Mouse (Mus musculus) midbrain, postnatal 0 days (tissue): ENCODE measurements around the gene Foxp1. TPM values are rescaled to one million over a fixed set of nuclear protein-coding genes. Genes with fewer than 3 reads are reported as not detected.

Experiments
- ATAC-seq: fragments of 200-750 bp; cut with Nextera tagmentation; 2 replicates; pipeline ENCODE4 v1.8.0; 2017; ENCODE audit warnings: moderate number of reproducible peaks, mild to moderate bottlenecking, moderate TSS enrichment, moderate library complexity; ENCODE audit not compliant: low FRiP score
- DNase-seq: peaks from one replicate; pipeline ENCODE4 v3.0.0-alpha.2; 2015; ENCODE audit warnings: low spot score
- H3K27ac ChIP-seq: fragments of 300-500 bp; sonication (generic); 2 replicates; pipeline ENCODE4 v1.5.1; 2014; ENCODE audit warnings: low read depth, mild to moderate bottlenecking, low read length, mixed read lengths
- H3K27me3 ChIP-seq: fragments of 300-500 bp; sonication (generic); 2 replicates; pipeline ENCODE4 v1.6.1; 2014; ENCODE audit warnings: low read length, control low read depth, mixed read lengths; ENCODE audit not compliant: insufficient read depth
- H3K36me3 ChIP-seq: fragments of 300-500 bp; sonication (generic); 2 replicates; pipeline ENCODE4 v1.6.1; 2014; ENCODE audit warnings: low read length, control low read depth, mixed read lengths; ENCODE audit not compliant: insufficient read depth
- H3K4me1 ChIP-seq: fragments of 300-500 bp; sonication (generic); 2 replicates; pipeline ENCODE4 v1.6.1; 2014; ENCODE audit warnings: mild to moderate bottlenecking, control low read depth, antibody characterized with exemption, low read length, mixed read lengths; ENCODE audit not compliant: insufficient read depth
- H3K4me2 ChIP-seq: fragments of 300-500 bp; sonication (generic); 2 replicates; pipeline ENCODE4 v1.6.1; 2014; ENCODE audit warnings: low read depth, mild to moderate bottlenecking, low read length, mixed read lengths; ENCODE audit not compliant: poor library complexity, severe bottlenecking
- H3K4me3 ChIP-seq: fragments of 300-500 bp; sonication (generic); 2 replicates; pipeline ENCODE4 v1.5.1; 2014; ENCODE audit warnings: low read depth, mild to moderate bottlenecking, low read length, moderate library complexity
- H3K9ac ChIP-seq: fragments of 300-500 bp; sonication (generic); replicated peaks from 2 replicates; pipeline ENCODE4 v1.6.1; 2014; ENCODE audit warnings: mild to moderate bottlenecking, low read length, moderate library complexity, mixed read lengths; ENCODE audit not compliant: poor library complexity, severe bottlenecking
- H3K9me3 ChIP-seq: fragments of 300-500 bp; sonication (generic); 2 replicates; pipeline ENCODE4 v1.6.1; 2016; ENCODE audit warnings: low read length, control low read depth
- CTCF ChIP-seq: IDR thresholded peaks from 2 replicates; pipeline ENCODE4 v1.5.1; 2016; ENCODE audit warnings: antibody characterized with exemption, mild to moderate bottlenecking
- WGBS: fragments of 180-500 bp; shearing (Covaris S2); extraction: QIAGEN DNeasy Blood & Tissue Kit; methylation state at CpG from one replicate; pipeline ENCODE4 v1.1.7; 2014; 5-methylcytosine and 5-hydroxymethylcytosine counted together
- polyA plus RNA-seq: library from polyadenylated mRNA; unstranded; fragments of >200 nt; fragmentation: Nextera tagmentation; extraction: Ambion mirVana; gene quantifications from 2 replicates; pipeline ENCODE4 v1.2.1, GENCODE M21; 2015
- total RNA-seq: library from RNA; depleted of rRNA; stranded (reverse); fragments of >200 nt; gene quantifications from 2 replicates; pipeline ENCODE4 v1.2.3, GENCODE M21; 2014

Gene Foxp1
- total and polyA plus RNA-seq, 2 experiments from 2014 or later: 71.1 to 74.3 TPM

- no peak for TF ChIP-seq CTCF
- Histone ChIP-seq H3K4me1 (no peaks in the 10 kb centered on the region), H3K27me3 (no peaks in the 10 kb centered on the region), H3K36me3 (no peaks in the 10 kb centered on the region), H3K4me3 (no peak overlapping the region), H3K9me3 (no peaks in the 10 kb centered on the region), H3K4me2 (no peak overlapping the region), H3K9ac (no peak overlapping the region), H3K27ac (no peak overlapping the region)
- WGBS: 92% methylated on average over 6 of the region's 6 CpGs
- no peak for ATAC-seq
- no peak for DNase-seq
Observed at GRCm38 (mm10) chr6:99164760-99165159, 357.8 kb downstream of the Foxp1 start.

DNA sequence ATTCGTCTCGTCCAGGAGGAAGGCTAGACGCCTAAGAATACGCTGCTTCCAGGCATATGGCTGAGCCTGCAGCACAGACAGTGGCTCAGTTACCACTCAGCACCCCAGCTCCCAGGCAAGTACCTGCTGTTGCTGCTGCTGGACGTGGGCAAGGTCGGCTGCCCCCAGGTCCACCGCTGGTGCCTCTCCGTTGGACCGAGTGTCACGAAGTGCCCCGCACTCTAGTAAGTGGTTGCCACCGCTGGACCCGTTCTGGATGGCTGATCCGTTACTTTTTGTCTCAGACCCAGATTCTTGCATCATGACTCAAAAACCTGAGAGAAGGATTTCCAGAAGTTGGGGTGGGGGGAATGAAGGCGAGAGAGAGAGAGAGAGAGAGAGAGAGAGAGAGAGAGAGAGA, 359.8 kb downstream of the Foxp1 start:
- Histone ChIP-seq H3K4me3 (no peak overlapping the region), H3K4me1 (no peaks in the 10 kb centered on the region), H3K9ac (no peak overlapping the region), H3K36me3 (no peaks in the 10 kb centered on the region), H3K9me3 (no peaks in the 10 kb centered on the region), H3K27ac (no peak overlapping the region), H3K4me2 (no peak overlapping the region), H3K27me3 (no peaks in the 10 kb centered on the region)
- no peak for ATAC-seq
- DNase-seq: no peak
- TF ChIP-seq CTCF: no peak
- 90% methylated on average over 15 of the region's 15 CpGs for WGBS

GRCm38 (mm10) chr6:99160348-99160693, 362.2 kb downstream of the Foxp1 start:
- Histone ChIP-seq H3K9me3 (no peaks in the 10 kb centered on the region), H3K36me3 (no peaks in the 10 kb centered on the region), H3K27me3 (no peaks in the 10 kb centered on the region), H3K4me1 (no peaks in the 10 kb centered on the region), H3K27ac (no peak overlapping the region), H3K4me3 (no peak overlapping the region), H3K4me2 (no peak overlapping the region), H3K9ac (no peak overlapping the region)
- DNase-seq (no peak), ATAC-seq (no peak)
- no peak for TF ChIP-seq CTCF
- WGBS: 72% methylated on average over 9 of the region's 9 CpGs

GRCm38 (mm10) chr6:99159452-99160347, 362.8 kb downstream of the Foxp1 start:
- no peaks in the 10 kb centered on the region for H3K36me3 ChIP-seq
- no peaks in the 10 kb centered on the region for H3K4me1 ChIP-seq
- no peaks in the 10 kb centered on the region for H3K27me3 ChIP-seq
- ATAC-seq (no peak), DNase-seq (peak; percentile 21)
- 65% methylated on average over 23 of the region's 23 CpGs for WGBS
- no peak overlapping the region for H3K9ac ChIP-seq
- no peak for TF ChIP-seq CTCF
- no peak overlapping the region for H3K4me2 ChIP-seq
- H3K9me3 ChIP-seq: no peaks in the 10 kb centered on the region
- no peak overlapping the region for H3K27ac ChIP-seq
- H3K4me3 ChIP-seq: no peak overlapping the region

GRCm38 (mm10) chr6:99153682-99154081, 368.8 kb downstream of the Foxp1 start:
- H3K36me3 ChIP-seq: no peaks in the 10 kb centered on the region
- no peak overlapping the region for H3K9ac ChIP-seq
- H3K9me3 ChIP-seq: no peaks in the 10 kb centered on the region
- no peaks in the 10 kb centered on the region for H3K27me3 ChIP-seq
- WGBS: 88% methylated on average over 4 of the region's 4 CpGs
- H3K4me3 ChIP-seq: no peak overlapping the region
- no peak for TF ChIP-seq CTCF
- no peak overlapping the region for H3K4me2 ChIP-seq
- ATAC-seq (no peak), DNase-seq (no peak)
- H3K27ac ChIP-seq: no peak overlapping the region
- H3K4me1 ChIP-seq: no peaks in the 10 kb centered on the region

DNA sequence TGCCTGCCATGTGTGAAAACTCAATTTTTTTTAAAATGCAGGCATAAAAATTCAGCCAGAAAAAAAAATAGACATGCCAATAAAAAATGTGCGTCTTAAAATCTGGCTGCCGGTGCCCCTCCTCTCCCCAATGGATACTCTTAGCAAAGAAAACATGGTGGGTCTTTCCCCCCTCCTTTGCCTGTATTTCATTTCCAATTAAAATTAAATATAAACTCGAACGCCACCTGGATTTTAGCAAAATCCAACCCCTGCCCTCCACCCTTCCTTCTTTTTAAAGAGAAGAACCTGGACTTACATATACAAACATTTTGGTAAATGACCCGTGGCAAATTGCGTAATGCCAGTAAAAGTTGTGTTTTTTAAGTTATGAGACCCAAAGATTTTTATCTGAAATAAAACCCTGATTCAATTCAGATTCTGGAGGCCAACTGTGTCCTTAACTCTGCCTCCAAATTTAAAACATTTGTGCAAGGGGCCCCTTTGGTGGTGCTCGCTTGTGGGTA, 376.1 kb downstream of the Foxp1 start:
- no peaks in the 10 kb centered on the region for H3K4me1 ChIP-seq
- H3K4me2 ChIP-seq: no peak overlapping the region
- no peaks in the 10 kb centered on the region for H3K27me3 ChIP-seq
- no peak overlapping the region for H3K9ac ChIP-seq
- H3K4me3 ChIP-seq: no peak overlapping the region
- ATAC-seq (no peak), DNase-seq (no peak)
- H3K9me3 ChIP-seq: no peaks in the 10 kb centered on the region
- WGBS: 94% methylated on average over 7 of the region's 7 CpGs
- no peak overlapping the region for H3K27ac ChIP-seq
- H3K36me3 ChIP-seq: no peaks in the 10 kb centered on the region
- no peak for TF ChIP-seq CTCF
